Mouse (Mus musculus): ENCODE results near the gene 4930562C15Rik. TPM values are rescaled to one million over a fixed set of nuclear protein-coding genes. Genes with fewer than 3 reads are reported as not detected.

The 4930562C15Rik gene
- polyA plus RNA-seq (2014; fragmentation: Nextera tagmentation; extraction: Ambion mirVana), result 0.36 TPM in 1 of 2 replicates, not detected in the other

DNA sequence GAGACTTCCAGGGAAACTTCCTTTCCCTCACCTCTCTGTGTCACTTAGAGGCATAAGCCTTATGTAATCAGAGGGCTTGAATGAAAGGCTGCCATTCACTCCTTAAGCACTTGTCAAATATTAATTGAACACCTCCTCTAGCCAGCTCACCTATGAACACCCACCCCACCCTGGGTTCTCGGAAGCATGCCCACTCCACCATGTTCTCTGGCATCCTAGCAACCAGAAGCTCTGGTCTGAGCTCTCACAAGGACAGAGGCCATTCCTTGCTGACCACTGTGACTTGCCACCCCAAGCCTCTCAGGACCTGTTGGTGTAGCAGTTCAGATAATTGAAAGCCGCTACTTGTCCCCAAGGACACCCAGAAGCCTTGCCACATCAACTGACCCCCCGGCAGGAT is at the start of gene 4930562C15Rik:
Gene 4930562C15Rik (plus strand): TSS at position 226 of the 400 bp plus-strand sequence.
- no peaks in the 10 kb centered on the region for H3K9me3 ChIP-seq (ENCODE audit: control insufficient read depth, low read length)
- H3K4me1 ChIP-seq (replicated peaks; ENCODE audit: control insufficient read depth, insufficient read depth, low read length), result no peaks in the 10 kb centered on the region
- H3K9ac ChIP-seq (ENCODE audit: low read length), result no peak within 1 kb of the TSS
- H3K27me3 ChIP-seq (ENCODE audit: control insufficient read depth, insufficient read depth, low read length), result no peaks in the 10 kb centered on the region
- H3K27ac ChIP-seq (ENCODE audit: low read depth, low read length), result no peak within 1 kb of the TSS
- 82% methylated on average over 3 of the region's 3 CpGs for WGBS
- H3K36me3 ChIP-seq (ENCODE audit: control insufficient read depth, insufficient read depth, low read length), result no peaks in the 10 kb centered on the region
- no peak within 1 kb of the TSS for H3K4me3 ChIP-seq (ENCODE audit: low read depth, low read length)
- H3K4me2 ChIP-seq (ENCODE audit: low read depth, low read length, severe bottlenecking), result no peak within 1 kb of the TSS
- no peak for ATAC-seq (replicated peaks; ENCODE audit: low FRiP score)
- no peak for DNase-seq (ENCODE audit: low spot score)

DNA sequence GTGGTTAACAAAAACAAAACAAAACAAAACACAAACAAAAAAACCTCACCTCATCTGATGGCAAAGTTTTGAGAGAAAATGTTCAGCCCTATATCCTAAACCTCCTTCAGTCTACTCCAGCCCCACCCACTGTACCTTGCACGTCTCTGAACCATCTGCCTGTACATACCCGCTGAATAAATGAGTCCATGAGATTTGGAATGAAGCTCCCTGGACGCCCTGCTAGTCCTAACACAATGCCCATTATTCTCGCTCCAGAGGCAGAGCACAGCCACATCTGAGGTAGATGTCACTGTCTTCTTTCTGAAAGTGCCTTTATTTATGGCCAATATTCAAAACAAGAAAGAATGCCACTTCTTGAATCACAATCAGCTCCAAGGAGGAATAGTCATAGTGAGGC is 49.5 kb upstream of the 4930562C15Rik start:
- WGBS, result 66% methylated on average over 4 of the region's 4 CpGs
- H3K4me1 ChIP-seq (replicated peaks; ENCODE audit: control insufficient read depth, insufficient read depth, low read length), result no peaks in the 10 kb centered on the region; the same call in 1 of the 2 replicates
- H3K27ac ChIP-seq (ENCODE audit: low read depth, low read length), result no peak overlapping the region
- no peaks in the 10 kb centered on the region; the same call in 1 of the 2 replicates for H3K36me3 ChIP-seq (ENCODE audit: control insufficient read depth, insufficient read depth, low read length)
- ATAC-seq (replicated peaks; ENCODE audit: low FRiP score) (no peak), DNase-seq (ENCODE audit: low spot score) (no peak)
- H3K4me3 ChIP-seq (ENCODE audit: low read depth, low read length), result no peak overlapping the region
- H3K9ac ChIP-seq (ENCODE audit: low read length), result no peak overlapping the region
- no peaks in the 10 kb centered on the region for H3K9me3 ChIP-seq (ENCODE audit: control insufficient read depth, low read length)
- H3K27me3 ChIP-seq (ENCODE audit: control insufficient read depth, insufficient read depth, low read length), result no peaks in the 10 kb centered on the region
- H3K4me2 ChIP-seq (ENCODE audit: low read depth, low read length, severe bottlenecking), result no peak overlapping the region

DNA sequence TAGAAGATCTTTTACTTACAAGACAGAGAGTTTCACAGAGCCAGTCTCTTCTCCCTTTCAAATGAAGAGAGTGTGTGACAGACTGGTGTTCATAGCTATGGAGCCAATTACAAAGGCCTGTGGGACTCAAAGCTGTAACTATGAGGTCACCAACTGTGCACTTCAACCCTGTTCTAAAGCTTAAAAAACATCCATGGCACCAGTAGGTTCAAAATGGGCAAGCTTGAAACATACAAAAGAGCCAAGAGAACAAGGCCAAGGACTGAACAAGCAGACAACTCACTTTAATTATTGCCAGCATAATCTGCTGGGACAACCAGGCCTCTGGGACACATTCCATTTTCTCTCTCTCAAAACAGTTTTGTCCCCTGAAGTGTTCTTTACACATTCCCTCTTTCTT is 47.0 kb upstream of the 4930562C15Rik start:
- no peak overlapping the region for H3K4me3 ChIP-seq (ENCODE audit: low read depth, low read length)
- no peak for DNase-seq (ENCODE audit: low spot score)

DNA sequence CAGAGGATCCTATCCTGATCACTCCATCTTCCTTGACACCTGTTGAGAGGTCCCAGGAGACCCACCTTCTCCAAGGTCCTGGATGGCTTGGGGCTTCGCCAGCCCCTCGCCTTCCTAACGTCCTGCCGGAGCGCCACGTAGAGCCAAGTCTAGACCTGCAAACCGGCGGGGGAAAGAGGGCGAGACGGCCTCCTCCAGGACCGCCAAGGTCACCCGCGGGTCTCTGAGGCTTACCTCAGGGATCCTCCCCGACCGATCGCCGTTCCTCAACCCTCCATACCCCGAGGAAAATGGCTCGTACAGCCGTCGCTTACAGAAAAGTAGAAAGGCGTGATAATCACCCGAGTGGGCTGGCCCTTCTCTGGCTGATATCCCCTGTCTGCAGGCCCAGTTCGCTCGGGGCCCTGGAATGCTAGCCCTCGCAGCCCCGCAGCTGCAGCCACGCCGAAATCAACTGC is 45.9 kb upstream of the 4930562C15Rik start:
- Histone ChIP-seq H3K27ac (ENCODE audit: low read depth, low read length) (no peak overlapping the region), H3K9me3 (ENCODE audit: control insufficient read depth, low read length) (no peaks in the 10 kb centered on the region), H3K9ac (ENCODE audit: low read length) (peak overlapping the region; percentile 86), H3K36me3 (ENCODE audit: control insufficient read depth, insufficient read depth, low read length) (no peaks in the 10 kb centered on the region), H3K4me1 (replicated peaks; ENCODE audit: control insufficient read depth, insufficient read depth, low read length) (no peaks in the 10 kb centered on the region; the same call in 1 of the 2 replicates), H3K4me3 (ENCODE audit: low read depth, low read length) (peak overlapping the region; percentile 57), H3K4me2 (ENCODE audit: low read depth, low read length, severe bottlenecking) (peak overlapping the region; percentile 87), H3K27me3 (ENCODE audit: control insufficient read depth, insufficient read depth, low read length) (no peaks in the 10 kb centered on the region)
- WGBS, result under 1% methylated on average over 29 of the region's 29 CpGs
- DNase-seq (ENCODE audit: low spot score) (no peak), ATAC-seq (replicated peaks; ENCODE audit: low FRiP score) (peak; percentile 64)

More for the DNA sequence above, 47.0 kb upstream of the 4930562C15Rik start:
- no peak overlapping the region for H3K9ac ChIP-seq (ENCODE audit: low read length)
- H3K4me1 ChIP-seq (replicated peaks; ENCODE audit: control insufficient read depth, insufficient read depth, low read length), result no peaks in the 10 kb centered on the region; the same call in 1 of the 2 replicates
- H3K27ac ChIP-seq (ENCODE audit: low read depth, low read length), result no peak overlapping the region
- peak overlapping the region; percentile 87; the same call in 1 of the 2 replicates for H3K4me2 ChIP-seq (ENCODE audit: low read depth, low read length, severe bottlenecking)
- no peaks in the 10 kb centered on the region for H3K27me3 ChIP-seq (ENCODE audit: control insufficient read depth, insufficient read depth, low read length)
- H3K36me3 ChIP-seq (ENCODE audit: control insufficient read depth, insufficient read depth, low read length), result no peaks in the 10 kb centered on the region; the same call in 1 of the 2 replicates
- ATAC-seq (replicated peaks; ENCODE audit: low FRiP score), result no peak
- H3K9me3 ChIP-seq (ENCODE audit: control insufficient read depth, low read length), result no peaks in the 10 kb centered on the region

DNA sequence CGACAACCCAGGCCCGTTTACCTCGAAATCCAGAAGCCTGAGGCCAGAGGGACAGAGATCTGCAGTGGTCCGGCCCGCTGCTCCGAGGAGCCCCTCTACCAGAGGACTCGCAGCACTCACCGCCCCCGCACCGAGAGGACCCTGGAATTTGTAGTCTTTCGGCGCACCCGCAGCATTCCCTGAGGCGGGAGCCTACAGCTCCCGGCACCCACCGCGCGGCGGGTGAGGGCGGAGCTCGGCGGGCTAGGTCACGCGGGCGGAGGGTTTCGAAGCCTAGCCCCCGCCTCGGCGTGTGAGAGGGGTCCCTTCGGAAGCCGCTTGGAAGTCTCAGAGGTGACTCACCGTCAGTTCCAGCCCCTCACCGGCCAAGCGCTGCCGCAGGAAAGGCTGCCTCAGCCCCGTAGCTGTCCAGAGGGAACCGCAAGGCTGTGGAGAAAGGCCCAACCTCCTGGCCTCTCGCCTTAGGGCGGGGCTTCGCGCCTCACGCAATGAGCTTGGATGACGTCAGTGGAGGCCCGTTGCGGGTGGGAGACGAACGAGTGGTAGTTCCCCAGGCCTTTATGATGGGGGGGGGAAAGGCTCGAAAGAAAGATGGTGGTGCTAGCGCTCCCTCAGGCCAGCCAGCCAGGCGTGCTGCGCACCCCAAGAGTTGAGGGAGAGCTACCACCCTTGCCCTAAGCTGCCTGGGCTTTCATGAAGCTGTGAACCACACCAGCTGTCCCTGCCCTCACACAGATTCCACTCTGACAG is 45.2 kb upstream of the 4930562C15Rik start, which contains the start of gene Cdip1:
Gene Cdip1 (minus strand): TSS at position 483 of the 750 bp plus-strand sequence.
- Histone ChIP-seq H3K4me2 (ENCODE audit: low read depth, low read length, severe bottlenecking) (peak within 1 kb of the TSS; percentile 87), H3K36me3 (ENCODE audit: control insufficient read depth, insufficient read depth, low read length) (no peaks in the 10 kb centered on the region), H3K9me3 (ENCODE audit: control insufficient read depth, low read length) (no peaks in the 10 kb centered on the region), H3K27me3 (ENCODE audit: control insufficient read depth, insufficient read depth, low read length) (no peaks in the 10 kb centered on the region), H3K9ac (ENCODE audit: low read length) (peak within 1 kb of the TSS; percentile 86), H3K27ac (ENCODE audit: low read depth, low read length) (peak within 1 kb of the TSS; percentile 97), H3K4me3 (ENCODE audit: low read depth, low read length) (peak within 1 kb of the TSS; percentile 57), H3K4me1 (replicated peaks; ENCODE audit: control insufficient read depth, insufficient read depth, low read length) (no peaks in the 10 kb centered on the region; the same call in 1 of the 2 replicates)
- DNase-seq (ENCODE audit: low spot score) (peak; percentile 97), ATAC-seq (replicated peaks; ENCODE audit: low FRiP score) (peak; percentile 98)
- WGBS, result under 1% methylated on average over 51 of the region's 51 CpGs

DNA sequence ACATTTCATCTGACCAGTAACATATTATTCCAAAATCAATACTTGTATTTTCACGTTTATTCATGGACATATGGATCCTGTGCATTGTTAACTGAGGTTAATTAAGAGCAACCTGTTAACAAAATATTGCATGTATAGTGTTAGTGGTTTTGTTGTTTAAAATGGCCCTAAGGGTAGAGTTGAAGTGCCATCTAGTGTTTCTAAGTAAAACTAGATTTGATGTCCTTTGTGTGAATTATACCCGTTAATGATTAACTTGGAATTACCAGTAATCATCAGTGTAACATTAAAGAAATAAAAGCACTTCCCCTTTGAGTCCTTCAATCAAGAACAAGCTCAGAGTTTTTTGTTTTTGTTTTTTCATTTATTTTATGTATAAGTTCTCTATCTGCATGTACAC is 43.9 kb upstream of the 4930562C15Rik start:
- 71% methylated on average over 2 of the region's 2 CpGs for WGBS
- no peak overlapping the region for H3K4me3 ChIP-seq (ENCODE audit: low read depth, low read length)
- H3K27me3 ChIP-seq (ENCODE audit: control insufficient read depth, insufficient read depth, low read length), result no peaks in the 10 kb centered on the region
- H3K4me2 ChIP-seq (ENCODE audit: low read depth, low read length, severe bottlenecking), result no peak overlapping the region
- H3K9me3 ChIP-seq (ENCODE audit: control insufficient read depth, low read length), result no peaks in the 10 kb centered on the region
- no peaks in the 10 kb centered on the region for H3K36me3 ChIP-seq (ENCODE audit: control insufficient read depth, insufficient read depth, low read length)
- H3K27ac ChIP-seq (ENCODE audit: low read depth, low read length), result no peak overlapping the region
- ATAC-seq (replicated peaks; ENCODE audit: low FRiP score) (no peak), DNase-seq (ENCODE audit: low spot score) (no peak)
- H3K4me1 ChIP-seq (replicated peaks; ENCODE audit: control insufficient read depth, insufficient read depth, low read length), result no peaks in the 10 kb centered on the region; the same call in 1 of the 2 replicates
- H3K9ac ChIP-seq (ENCODE audit: low read length), result no peak overlapping the region

DNA sequence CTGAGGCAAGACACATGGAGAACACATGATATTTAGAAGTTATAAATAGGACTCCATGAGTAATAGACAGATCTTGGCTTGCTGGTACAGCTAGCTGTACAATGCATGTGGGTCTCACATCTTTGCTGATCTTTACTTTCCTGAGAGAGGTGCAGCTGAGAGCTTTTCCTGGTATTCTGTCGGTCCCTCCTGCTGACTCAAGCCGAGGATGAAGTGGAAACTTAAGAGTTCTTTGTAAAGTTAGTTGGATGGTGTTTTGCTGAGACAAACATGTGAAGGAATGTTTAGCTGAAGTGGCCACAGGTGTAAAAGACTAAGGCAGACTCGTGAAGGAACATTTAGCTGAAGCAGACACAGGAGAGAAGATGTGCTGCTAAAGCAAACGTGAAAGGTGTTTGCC is 38.6 kb upstream of the 4930562C15Rik start:
- Histone ChIP-seq H3K4me2 (ENCODE audit: low read depth, low read length, severe bottlenecking) (no peak overlapping the region), H3K9me3 (ENCODE audit: control insufficient read depth, low read length) (no peaks in the 10 kb centered on the region), H3K36me3 (ENCODE audit: control insufficient read depth, insufficient read depth, low read length) (no peaks in the 10 kb centered on the region), H3K4me1 (replicated peaks; ENCODE audit: control insufficient read depth, insufficient read depth, low read length) (no peaks in the 10 kb centered on the region), H3K27ac (ENCODE audit: low read depth, low read length) (no peak overlapping the region), H3K9ac (ENCODE audit: low read length) (no peak overlapping the region), H3K4me3 (ENCODE audit: low read depth, low read length) (no peak overlapping the region), H3K27me3 (ENCODE audit: control insufficient read depth, insufficient read depth, low read length) (no peaks in the 10 kb centered on the region)
- 85% methylated on average over 4 of the region's 4 CpGs for WGBS
- DNase-seq (ENCODE audit: low spot score), result no peak
- ATAC-seq (replicated peaks; ENCODE audit: low FRiP score), result no peak

DNA sequence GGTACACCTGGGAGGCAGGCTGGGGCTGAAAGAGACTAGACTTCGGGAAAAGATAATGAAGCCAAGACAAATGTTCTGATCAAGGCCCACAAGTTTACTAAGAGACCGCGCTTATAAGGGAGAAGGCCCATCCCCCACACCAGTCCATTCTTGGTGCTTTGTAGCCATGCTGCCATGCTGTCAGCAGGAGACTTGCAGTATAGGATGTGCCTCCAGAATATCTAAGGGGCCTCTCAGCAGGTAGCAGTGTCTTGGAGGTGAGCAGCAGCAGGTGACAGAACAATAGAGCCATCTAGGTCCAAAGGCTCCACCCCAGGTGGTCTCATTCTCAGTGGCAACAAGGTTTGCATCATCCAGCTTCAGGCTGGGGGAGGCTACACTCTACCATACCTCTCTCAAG is 16.9 kb upstream of the 4930562C15Rik start:
- WGBS, result 88% methylated on average over 3 of the region's 3 CpGs
- H3K27ac ChIP-seq (ENCODE audit: low read depth, low read length), result no peak overlapping the region
- H3K9me3 ChIP-seq (ENCODE audit: control insufficient read depth, low read length), result no peaks in the 10 kb centered on the region; the same call in 1 of the 2 replicates
- H3K27me3 ChIP-seq (ENCODE audit: control insufficient read depth, insufficient read depth, low read length), result no peaks in the 10 kb centered on the region
- DNase-seq (ENCODE audit: low spot score) (no peak), ATAC-seq (replicated peaks; ENCODE audit: low FRiP score) (no peak)
- H3K4me3 ChIP-seq (ENCODE audit: low read depth, low read length), result no peak overlapping the region
- H3K9ac ChIP-seq (ENCODE audit: low read length), result no peak overlapping the region
- H3K4me1 ChIP-seq (replicated peaks; ENCODE audit: control insufficient read depth, insufficient read depth, low read length), result no peaks in the 10 kb centered on the region
- H3K4me2 ChIP-seq (ENCODE audit: low read depth, low read length, severe bottlenecking), result no peak overlapping the region
- no peaks in the 10 kb centered on the region for H3K36me3 ChIP-seq (ENCODE audit: control insufficient read depth, insufficient read depth, low read length)
